In the genomic region with DNA sequence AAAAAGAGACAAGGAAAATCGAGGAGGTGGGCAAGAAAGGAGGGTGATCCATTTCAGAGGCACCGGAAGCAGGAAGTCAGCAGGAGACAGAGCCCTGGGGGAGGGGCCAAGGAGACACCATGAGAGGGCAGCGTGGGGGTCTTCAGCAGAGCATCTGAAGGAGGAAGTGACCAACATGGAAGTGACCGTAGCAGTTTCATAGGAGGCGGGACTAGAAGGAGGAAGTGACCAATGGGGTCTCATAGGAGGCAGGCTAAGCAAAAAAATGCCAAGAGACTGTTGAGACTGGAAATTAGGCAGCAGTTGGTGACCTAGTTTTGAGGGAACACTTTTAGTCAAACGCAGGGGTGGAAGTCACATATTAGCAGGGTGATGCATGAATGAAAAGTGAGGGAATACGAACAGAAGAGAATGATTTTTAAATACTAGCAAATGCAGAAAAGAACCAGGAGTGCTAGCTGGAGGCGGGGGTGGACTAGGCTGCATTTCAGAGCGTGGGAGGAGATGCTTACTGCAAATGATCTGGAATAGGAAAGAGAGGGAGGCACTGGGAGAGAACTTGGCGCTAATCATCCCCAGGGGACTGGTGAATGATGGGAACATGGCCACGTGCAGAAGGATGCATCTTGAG, we compare ENCODE assay signal across 15 mouse cellular contexts.
DNase-seq lines count a peak whose midpoint lies in the region; ATAC-seq lines count a peak whose summit lies in the region.
"Had no signal": no experiment of that assay in that cellular context is flagged by ENCODE, and none has a peak within 500 bp of the region (broad histone marks: within the 10 kb centered on the region; RNA-seq: fewer than 3 reads in every experiment).

No protein-coding gene starts in this region.

- no peak overlapping the region for H3K4me3 ChIP-seq in heart, embryonic 10.5 days
- H3K4me3 ChIP-seq: forebrain, embryonic 13.5 days; hindbrain, embryonic 15.5 days; liver, embryonic 13.5 days had no signal

- DNase-seq in heart, adult 18-20 months, result peak; percentile 6 to 14
- no peak for DNase-seq in heart, embryonic 10.5 days (ENCODE audit: low spot score)
- peak; percentile 81 to 86 for DNase-seq in cerebellum, postnatal 14 days
- peak; percentile 85 for DNase-seq in layer of hippocampus, adult 9-11 months
- DNase-seq in retina, embryonic 14.5 days (ENCODE audit: low spot score), result peak; percentile 36
- DNase-seq in B cell, adult 2 months, result no peak
- no peak for DNase-seq in heart, postnatal 36 days
- DNase-seq: adrenal gland, adult 8-10 months; kidney, postnatal 25 days; liver, embryonic 13.5 days; spleen, adult 18-20 months had no signal

- H3K36me3 ChIP-seq in heart, embryonic 10.5 days, result no peaks in the 10 kb centered on the region
- H3K36me3 ChIP-seq: hindbrain, embryonic 15.5 days; liver, embryonic 13.5 days had no signal

- H3K4me1 ChIP-seq in heart, embryonic 10.5 days, result no peaks in the 10 kb centered on the region
- H3K4me1 ChIP-seq: forebrain, embryonic 13.5 days; liver, embryonic 13.5 days had no signal

- H3K9me3 ChIP-seq in heart, embryonic 10.5 days, result 0 out of 2 replicates have a peak, but pooled peaks cover 4% of the 10 kb centered on the region
- H3K9me3 ChIP-seq: hindbrain, embryonic 15.5 days had no signal

- WGBS in heart, embryonic 10.5 days, result 76% methylated on average over 11 of the region's 11 CpGs

- intact Hi-C loops in heart, postnatal 36 days (cut with DNase I), result no loop called here

- no peak overlapping the region for H3K27ac ChIP-seq in heart, embryonic 10.5 days
- H3K27ac ChIP-seq: forebrain, embryonic 13.5 days; hindbrain, embryonic 15.5 days; liver, embryonic 13.5 days; macrophage had no signal

- ATAC-seq in megakaryocyte, adult 5-6 weeks (ENCODE audit: poor library complexity, severe bottlenecking), result no peak
- ATAC-seq: forebrain, embryonic 13.5 days had no signal

- no peaks in the 10 kb centered on the region for H3K27me3 ChIP-seq in heart, embryonic 10.5 days (ENCODE audit: insufficient read depth, poor library complexity, severe bottlenecking)
- H3K27me3 ChIP-seq: forebrain, embryonic 13.5 days; hindbrain, embryonic 15.5 days; liver, embryonic 13.5 days had no signal

Comparison
In these comparisons a context has a peak if more than half of its experiments do, and no peak if none do; other contexts are left out.
1. DNase-seq: peak in heart, adult 18-20 months (2 of 2), cerebellum, postnatal 14 days (2 of 2), layer of hippocampus, adult 9-11 months (single experiment) and retina, embryonic 14.5 days (single experiment); none in heart, embryonic 10.5 days (single experiment), B cell, adult 2 months (0 of 2) and heart, postnatal 36 days (0 of 2).